Mouse (Mus musculus) brain, adult 2 months (tissue): Measurements from ENCODE around the gene Nfkbil1.

ENCODE experiments used
- DNase-seq: peaks from one replicate; pipeline ENCODE4 v3.0.0; 2011; ENCODE audit warnings: low read depth, low spot score

Nfkbil1 gene

GRCm38 (mm10) chr17:35185639-35186611, 49.7 kb downstream of the Nfkbil1 start:
- DNase-seq: no peak

GRCm38 (mm10) chr17:35180093-35180492, 55.5 kb downstream of the Nfkbil1 start:
- DNase-seq: no peak

DNA sequence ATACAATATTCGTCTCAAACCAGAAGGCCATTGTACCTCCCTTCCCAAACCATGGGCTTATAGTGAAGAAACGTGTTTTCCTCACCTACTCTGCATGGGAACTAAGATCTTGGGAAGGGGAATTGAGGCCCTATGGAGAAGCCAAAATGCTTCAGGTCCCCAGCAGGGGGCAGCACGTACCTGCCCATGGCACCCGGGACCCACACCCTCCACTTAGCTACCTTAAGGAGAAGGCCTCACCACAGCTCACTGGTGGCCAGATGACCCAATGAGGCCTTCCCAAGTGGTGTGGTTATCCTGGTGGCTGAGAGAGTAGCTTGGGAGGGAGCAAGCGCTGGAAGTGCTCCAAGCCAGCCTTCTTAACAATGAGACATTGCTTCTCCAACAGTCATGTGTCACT, 57.1 kb downstream of the Nfkbil1 start:
- peak; percentile 75 for DNase-seq

GRCm38 (mm10) chr17:35175968-35176367, 59.6 kb downstream of the Nfkbil1 start, which contains the start of gene Aif1:
TSS of gene Aif1 (minus strand) at chr17:35176068.
- DNase-seq: no peak

DNA sequence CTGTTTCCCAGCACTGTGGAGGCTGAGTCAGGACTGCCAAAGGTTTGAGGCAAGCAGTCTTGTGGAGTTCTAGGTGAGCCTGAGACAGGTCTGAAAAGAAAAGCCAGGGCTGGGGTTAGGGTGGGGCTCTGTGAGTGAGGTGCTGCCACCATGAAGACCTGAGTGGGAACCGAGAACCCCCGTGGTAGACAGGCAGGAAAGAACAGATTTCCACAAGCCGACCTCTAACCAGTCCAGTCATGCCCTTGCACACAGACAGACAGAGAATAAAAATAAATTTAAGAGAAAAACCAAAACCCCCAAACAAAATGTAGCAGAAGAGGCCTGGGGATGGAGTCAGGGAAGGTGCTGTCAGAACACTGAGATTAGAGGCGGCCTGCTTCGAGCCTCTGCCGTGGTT, 60.2 kb downstream of the Nfkbil1 start:
- no peak for DNase-seq

- DNase-seq: no peak
Observed at GRCm38 (mm10) chr17:35174201-35174977, 61.2 kb downstream of the Nfkbil1 start.

DNA sequence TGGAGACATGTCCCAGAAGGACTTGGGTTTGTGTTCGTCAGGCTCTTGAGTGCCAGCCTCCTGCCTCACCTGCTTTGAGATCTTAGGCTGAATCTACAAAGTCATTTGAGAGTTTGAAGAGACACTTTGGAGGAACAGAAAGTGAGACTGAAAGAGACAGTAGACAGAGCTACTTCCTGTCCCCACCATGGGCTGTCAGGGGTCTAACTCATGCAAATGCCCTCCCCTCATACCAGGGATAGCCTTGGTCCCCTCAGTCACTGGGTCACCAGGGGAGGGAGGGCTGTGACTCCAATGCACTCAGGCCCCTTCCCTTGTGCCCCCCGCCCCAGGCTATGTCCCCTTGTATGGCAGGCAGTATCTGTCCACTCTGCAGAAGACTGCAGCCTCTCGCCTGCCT, 62.3 kb downstream of the Nfkbil1 start:
- DNase-seq: no peak

GRCm38 (mm10) chr17:35172445-35173234, 63.0 kb downstream of the Nfkbil1 start:
- peak; percentile 84 for DNase-seq
